Mouse (Mus musculus): ENCODE data around the gene Glipr2.

DNA sequence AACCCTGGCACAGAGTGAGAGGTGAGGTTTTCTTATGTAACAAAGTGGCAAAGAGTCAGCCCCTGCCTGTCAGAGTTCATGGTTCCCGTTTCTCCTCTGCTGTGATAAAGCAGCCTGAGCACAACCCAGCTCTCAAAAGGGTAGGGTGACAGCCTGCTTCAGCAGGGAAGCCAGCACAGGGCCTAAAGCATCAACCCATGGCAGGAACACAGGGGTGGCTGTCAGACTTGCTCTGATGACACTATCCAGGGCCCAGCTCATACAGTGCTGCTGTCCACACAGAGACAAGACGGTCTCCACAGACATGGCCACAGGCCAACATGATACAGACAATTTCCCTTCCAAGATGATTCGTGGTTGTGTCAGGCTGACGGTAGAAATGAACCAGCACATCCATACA, 25.3 kb upstream of the Glipr2 start:
- TF ChIP-seq CTCF (IDR thresholded peaks at IDR 0.05; ENCODE audit: low read depth) (no peak), EP300 (IDR thresholded peaks at IDR 0.05; ENCODE audit: low read depth) (no peak)

Measured in liver, embryonic 14.5 days (tissue).